Mouse (Mus musculus): Measurements from ENCODE around the gene Zfp683.

DNA sequence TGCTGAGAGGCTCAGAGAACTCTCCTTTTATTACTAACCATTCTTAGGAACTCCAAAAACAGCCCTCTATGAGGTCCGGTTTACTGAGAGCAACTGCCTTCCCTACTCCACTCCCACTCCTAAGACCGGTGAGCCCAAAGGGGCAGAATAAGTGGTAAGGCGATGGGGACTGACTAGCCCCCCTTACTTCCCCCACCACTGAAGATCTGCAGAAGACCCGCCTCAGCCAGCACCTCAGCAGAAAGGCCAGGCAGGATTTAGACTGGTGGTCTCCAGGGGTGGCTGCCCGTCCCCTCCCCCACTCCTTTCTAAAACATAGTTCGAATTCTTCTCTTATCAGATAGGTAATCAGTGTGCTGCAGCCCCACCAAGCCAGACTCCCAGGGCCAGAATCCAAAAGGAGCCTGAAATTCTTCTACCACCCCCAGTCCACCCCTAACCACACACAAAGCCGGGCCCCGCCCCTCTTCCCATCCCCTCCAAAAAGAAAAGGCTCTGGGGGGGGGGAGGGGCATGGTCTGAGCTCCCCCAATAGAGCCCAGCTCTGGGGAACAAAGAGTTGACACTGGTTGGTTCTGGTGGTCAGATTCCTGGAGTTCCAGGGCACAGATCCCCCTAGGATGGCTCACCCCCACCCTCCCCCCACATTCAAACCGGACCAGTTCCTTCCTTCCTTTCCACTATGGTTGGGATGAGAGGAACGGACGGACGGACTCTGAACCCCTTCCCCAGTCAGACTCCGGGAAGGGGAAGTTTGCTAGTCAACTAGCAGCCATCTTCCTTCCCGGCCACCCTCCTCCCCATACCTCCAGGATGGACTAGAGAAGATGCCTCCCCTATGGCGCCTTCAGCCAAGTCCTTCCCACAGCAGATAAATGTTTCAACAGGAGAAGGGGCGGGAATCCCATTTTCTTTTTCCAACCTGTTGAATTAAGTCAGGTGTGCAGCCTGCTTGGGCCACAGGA lies 41.9 kb upstream of the Zfp683 start:
- TF ChIP-seq HCFC1 (IDR thresholded peaks at IDR 0.05; ENCODE audit: borderline replicate concordance, insufficient read depth, low read length), result no peak
- no peak for TF ChIP-seq ZNF384 (IDR thresholded peaks at IDR 0.05; ENCODE audit: low read depth, low read length)
- no peak for TF ChIP-seq ZC3H11A (IDR thresholded peaks at IDR 0.05; ENCODE audit: borderline replicate concordance, low read depth, low read length)

All from ES-E14 (cell line).